Mouse (Mus musculus) stomach, postnatal 0 days (tissue): ENCODE data around the gene Pcna.

ENCODE experiments used
- CTCF ChIP-seq: IDR thresholded peaks from 2 replicates; pipeline ENCODE4 v1.5.1; 2016; ENCODE audit warnings: antibody characterized with exemption, low read depth, mild to moderate bottlenecking, moderate library complexity
- EP300 ChIP-seq: optimal IDR thresholded peaks from 2 replicates; pipeline ENCODE3; 2016; ENCODE audit warnings: antibody characterized with exemption

- TF ChIP-seq CTCF: no peak
- no peak for TF ChIP-seq EP300
Observed at GRCm38 (mm10) chr2:132243370-132243769, 9.7 kb downstream of the Pcna start.
